Mouse (Mus musculus) forebrain, postnatal 0 days (tissue): ENCODE data around the gene Adamtsl4. TPM values are rescaled to one million over a fixed set of nuclear protein-coding genes. Genes with fewer than 3 reads are reported as not detected.

Experiments
- ATAC-seq: fragments of 200-750 bp; cut with Nextera tagmentation; 2 replicates; pipeline ENCODE4 v1.8.0; 2017; ENCODE audit warnings: mild to moderate bottlenecking, moderate library complexity
- DNase-seq: peaks from one replicate; pipeline ENCODE4 v3.0.0-alpha.2; 2015
- H3K27ac ChIP-seq: fragments of 300-500 bp; sonication (generic); 2 replicates; pipeline ENCODE4 v1.5.1; 2014; ENCODE audit warnings: low read depth, mild to moderate bottlenecking, antibody characterized with exemption, low read length, moderate library complexity, mixed read lengths
- H3K27me3 ChIP-seq: fragments of 300-500 bp; sonication (generic); 2 replicates; pipeline ENCODE4 v1.6.1; 2014; ENCODE audit warnings: mild to moderate bottlenecking, low read length, mixed read lengths; ENCODE audit not compliant: insufficient read depth
- H3K36me3 ChIP-seq: fragments of 300-500 bp; sonication (generic); 2 replicates; pipeline ENCODE4 v1.6.1; 2014; ENCODE audit warnings: mild to moderate bottlenecking, moderate library complexity; ENCODE audit not compliant: insufficient read depth
- H3K4me1 ChIP-seq: fragments of 300-500 bp; sonication (generic); 2 replicates; pipeline ENCODE4 v1.6.1; 2014; ENCODE audit warnings: antibody characterized with exemption; ENCODE audit not compliant: insufficient read depth
- H3K4me2 ChIP-seq: fragments of 300-500 bp; sonication (generic); 2 replicates; pipeline ENCODE4 v1.6.1; 2014; ENCODE audit warnings: low read depth, mild to moderate bottlenecking, moderate library complexity
- H3K4me3 ChIP-seq: fragments of 300-500 bp; sonication (generic); 2 replicates; pipeline ENCODE4 v1.5.1; 2014; ENCODE audit warnings: low read depth, low read length, mixed read lengths
- H3K9ac ChIP-seq: fragments of 300-500 bp; sonication (generic); 2 replicates; pipeline ENCODE4 v1.6.1; 2014; ENCODE audit warnings: mild to moderate bottlenecking
- H3K9me3 ChIP-seq: fragments of 300-500 bp; sonication (generic); 2 replicates; pipeline ENCODE4 v1.6.1; 2016; ENCODE audit warnings: low read length
- CTCF ChIP-seq: sonication (generic); IDR thresholded peaks from 2 replicates; pipeline ENCODE4 v1.5.1; 2016; ENCODE audit warnings: antibody characterized with exemption, control low read depth, low read depth
- WGBS: fragments of 180-500 bp; shearing (Covaris S2); extraction: QIAGEN DNeasy Blood & Tissue Kit; methylation state at CpG from one replicate; pipeline ENCODE4 v1.1.7; 2014; 5-methylcytosine and 5-hydroxymethylcytosine counted together
- polyA plus RNA-seq: library from polyadenylated mRNA; unstranded; fragments of >200 nt; fragmentation: Nextera tagmentation; extraction: Ambion mirVana; gene quantifications from 2 replicates; pipeline ENCODE4 v1.2.1, GENCODE M21; 2015
- total RNA-seq: library from RNA; depleted of rRNA; stranded (reverse); fragments of >200 nt; gene quantifications from 2 replicates; pipeline ENCODE4 v1.2.3, GENCODE M21; 2014

Gene Adamtsl4
- total and polyA plus RNA-seq, 2 experiments from 2014 or later, result 0.81 to 2.0 TPM

DNA sequence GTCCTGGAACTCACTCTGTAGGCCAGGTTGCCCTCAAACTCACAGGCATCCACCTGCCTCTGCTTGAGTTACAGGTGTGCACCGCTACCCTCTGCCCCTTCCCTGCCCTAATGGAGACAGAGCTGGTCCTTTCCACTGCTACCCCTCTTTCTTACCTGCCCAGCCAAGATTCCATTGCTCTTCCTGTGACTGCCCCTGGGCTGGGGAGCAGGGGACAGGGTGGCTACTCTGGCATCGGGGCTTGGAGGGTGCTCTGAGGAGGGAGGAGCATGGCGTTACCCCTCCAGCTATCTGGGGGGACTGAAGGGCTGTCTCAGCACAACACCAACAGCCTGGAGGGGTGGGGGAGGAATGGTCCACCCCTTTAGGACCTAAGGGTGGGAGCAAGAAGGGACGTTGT, 2.4 kb downstream of the Adamtsl4 start:
- ATAC-seq, result no peak
- Histone ChIP-seq H3K9ac (no peak overlapping the region), H3K36me3 (no peaks in the 10 kb centered on the region), H3K27me3 (no peaks in the 10 kb centered on the region), H3K4me3 (no peak overlapping the region), H3K27ac (no peak overlapping the region), H3K9me3 (no peaks in the 10 kb centered on the region), H3K4me2 (no peak overlapping the region), H3K4me1 (peaks cover 10% of the 10 kb centered on the region; the same call in 1 of the 2 replicates)
- no peak for DNase-seq
- WGBS, result 81% methylated on average over 4 of the region's 4 CpGs
- no peak for TF ChIP-seq CTCF

DNA sequence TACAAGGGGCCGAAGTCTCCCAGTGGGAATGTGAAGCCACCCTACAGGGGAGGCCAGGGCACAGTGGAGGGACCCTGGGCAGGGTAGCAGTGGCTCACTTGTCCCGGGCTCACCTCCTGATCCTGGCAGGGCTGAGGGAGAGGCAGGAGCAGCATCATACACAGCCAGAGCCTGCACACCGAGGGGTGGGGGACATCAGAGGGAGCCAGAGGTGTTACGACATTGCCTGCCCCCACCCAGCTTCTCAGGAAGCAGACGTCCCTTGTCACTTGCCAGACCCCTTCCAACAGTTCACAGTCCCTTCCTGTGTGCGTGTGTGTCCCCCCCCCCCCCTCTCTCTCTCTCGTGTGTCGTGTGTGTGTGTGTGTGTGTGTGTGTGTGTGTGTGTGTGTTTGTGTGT, 2.9 kb downstream of the Adamtsl4 start:
- no peak overlapping the region for H3K4me2 ChIP-seq
- no peaks in the 10 kb centered on the region for H3K36me3 ChIP-seq
- ATAC-seq (no peak), DNase-seq (no peak)
- H3K9ac ChIP-seq, result no peak overlapping the region
- no peak overlapping the region for H3K4me3 ChIP-seq
- TF ChIP-seq CTCF, result no peak
- no peak overlapping the region for H3K27ac ChIP-seq
- 68% methylated on average over 5 of the region's 8 CpGs for WGBS
- no peaks in the 10 kb centered on the region for H3K9me3 ChIP-seq
- H3K4me1 ChIP-seq, result peaks cover 10% of the 10 kb centered on the region; the same call in 1 of the 2 replicates
- H3K27me3 ChIP-seq, result no peaks in the 10 kb centered on the region

DNA sequence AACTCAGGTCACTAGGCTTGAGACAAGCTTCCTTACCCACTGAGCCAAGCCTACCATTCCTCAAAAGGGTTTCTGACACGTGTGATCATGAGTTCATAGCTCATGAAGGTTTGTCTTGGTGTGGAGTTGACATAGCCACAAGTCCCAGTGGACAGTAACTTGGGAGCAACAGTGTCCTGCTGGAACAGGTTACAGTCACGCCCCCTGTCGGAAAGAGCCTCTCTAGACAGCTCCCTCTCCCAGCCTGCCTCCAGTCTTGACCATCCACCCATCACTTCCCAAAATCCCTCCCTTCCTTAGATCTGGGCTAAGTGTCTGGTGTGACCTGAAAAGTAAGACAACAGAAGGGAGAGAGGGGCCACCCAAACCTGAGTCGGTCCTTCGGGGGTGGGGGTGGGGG, 4.8 kb downstream of the Adamtsl4 start:
- no peak overlapping the region for H3K9ac ChIP-seq
- WGBS, result 60% methylated on average over 4 of the region's 5 CpGs
- no peak for TF ChIP-seq CTCF
- ATAC-seq (no peak), DNase-seq (no peak)
- H3K36me3 ChIP-seq, result no peaks in the 10 kb centered on the region
- H3K4me2 ChIP-seq, result no peak overlapping the region
- no peak overlapping the region for H3K4me3 ChIP-seq
- H3K27ac ChIP-seq, result no peak overlapping the region
- H3K9me3 ChIP-seq, result no peaks in the 10 kb centered on the region
- no peaks in the 10 kb centered on the region for H3K27me3 ChIP-seq
- peaks cover 7% of the 10 kb centered on the region; the same call in 1 of the 2 replicates for H3K4me1 ChIP-seq

DNA sequence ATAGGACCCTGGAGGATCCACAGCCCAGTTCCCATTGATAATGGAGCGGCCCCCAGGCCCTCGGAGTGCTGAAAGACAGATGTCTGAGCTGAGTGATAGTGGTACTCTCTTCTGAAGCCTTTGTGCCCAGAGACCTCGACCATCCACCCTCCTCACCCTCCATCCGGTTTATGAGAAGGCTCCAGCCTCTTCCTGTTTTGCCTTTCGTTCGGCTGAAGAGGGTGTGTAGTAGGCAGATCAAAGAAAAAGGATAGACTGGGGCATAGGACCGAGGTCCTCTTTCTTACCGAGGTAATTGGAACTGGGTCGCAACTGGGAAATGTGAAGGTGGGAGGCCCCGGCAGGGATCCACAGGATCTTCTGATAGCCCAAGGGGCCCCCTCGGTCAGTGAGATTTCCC, 6.4 kb downstream of the Adamtsl4 start:
- no peaks in the 10 kb centered on the region for H3K4me1 ChIP-seq
- no peak overlapping the region for H3K4me2 ChIP-seq
- no peaks in the 10 kb centered on the region for H3K9me3 ChIP-seq
- WGBS, result 62% methylated on average over 11 of the region's 11 CpGs
- H3K36me3 ChIP-seq, result no peaks in the 10 kb centered on the region; the same call in 1 of the 2 replicates
- no peak for ATAC-seq
- DNase-seq, result no peak
- H3K4me3 ChIP-seq, result no peak overlapping the region
- no peak for TF ChIP-seq CTCF
- no peak overlapping the region for H3K9ac ChIP-seq
- no peaks in the 10 kb centered on the region for H3K27me3 ChIP-seq
- no peak overlapping the region for H3K27ac ChIP-seq

DNA sequence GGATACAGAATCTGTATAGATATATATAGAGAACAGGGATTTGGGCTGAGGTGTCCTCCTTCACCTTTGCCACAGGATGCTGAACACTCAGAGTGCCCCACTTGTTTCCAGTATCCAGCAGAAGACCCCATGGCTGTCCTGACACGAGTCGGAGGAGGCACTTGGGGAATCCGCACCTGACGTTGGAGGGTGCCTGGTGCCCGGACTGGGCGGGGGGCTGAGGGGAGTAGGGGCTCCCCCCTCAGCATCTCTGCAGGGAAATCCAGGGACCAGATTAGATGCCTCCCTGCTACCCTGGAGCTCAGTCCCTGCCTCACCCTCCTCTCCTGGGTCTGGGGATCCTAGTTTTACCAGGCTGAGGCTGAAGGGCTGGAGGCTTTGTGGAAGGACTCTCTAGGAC, 7.0 kb downstream of the Adamtsl4 start:
- Histone ChIP-seq H3K4me2 (no peak overlapping the region), H3K4me3 (no peak overlapping the region), H3K9ac (no peak overlapping the region), H3K27me3 (no peaks in the 10 kb centered on the region), H3K27ac (no peak overlapping the region), H3K4me1 (no peaks in the 10 kb centered on the region), H3K36me3 (no peaks in the 10 kb centered on the region; the same call in 1 of the 2 replicates), H3K9me3 (no peaks in the 10 kb centered on the region)
- no peak for TF ChIP-seq CTCF
- WGBS, result 87% methylated on average over 6 of the region's 6 CpGs
- no peak for DNase-seq
- ATAC-seq, result no peak

DNA sequence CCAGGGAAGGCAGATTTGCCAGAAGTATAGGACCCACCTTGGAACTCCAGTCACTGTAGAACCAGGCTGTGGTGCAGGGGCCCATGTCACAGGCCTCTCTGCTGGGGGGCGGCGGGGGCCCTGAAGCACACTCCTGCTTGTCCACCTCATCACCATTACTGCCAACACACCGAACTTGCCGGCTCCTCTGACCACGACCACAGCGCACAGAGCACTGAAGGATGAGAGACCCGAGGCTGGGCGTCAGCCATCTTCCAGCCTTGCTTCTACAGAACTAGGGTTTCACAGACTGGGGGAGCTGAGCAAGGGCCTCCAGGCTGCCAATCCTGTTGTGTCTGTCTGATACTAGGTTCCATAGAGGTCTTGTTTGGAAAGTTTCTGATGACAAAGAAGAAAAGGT, 8.2 kb downstream of the Adamtsl4 start:
- no peaks in the 10 kb centered on the region for H3K4me1 ChIP-seq
- no peak for ATAC-seq

DNA sequence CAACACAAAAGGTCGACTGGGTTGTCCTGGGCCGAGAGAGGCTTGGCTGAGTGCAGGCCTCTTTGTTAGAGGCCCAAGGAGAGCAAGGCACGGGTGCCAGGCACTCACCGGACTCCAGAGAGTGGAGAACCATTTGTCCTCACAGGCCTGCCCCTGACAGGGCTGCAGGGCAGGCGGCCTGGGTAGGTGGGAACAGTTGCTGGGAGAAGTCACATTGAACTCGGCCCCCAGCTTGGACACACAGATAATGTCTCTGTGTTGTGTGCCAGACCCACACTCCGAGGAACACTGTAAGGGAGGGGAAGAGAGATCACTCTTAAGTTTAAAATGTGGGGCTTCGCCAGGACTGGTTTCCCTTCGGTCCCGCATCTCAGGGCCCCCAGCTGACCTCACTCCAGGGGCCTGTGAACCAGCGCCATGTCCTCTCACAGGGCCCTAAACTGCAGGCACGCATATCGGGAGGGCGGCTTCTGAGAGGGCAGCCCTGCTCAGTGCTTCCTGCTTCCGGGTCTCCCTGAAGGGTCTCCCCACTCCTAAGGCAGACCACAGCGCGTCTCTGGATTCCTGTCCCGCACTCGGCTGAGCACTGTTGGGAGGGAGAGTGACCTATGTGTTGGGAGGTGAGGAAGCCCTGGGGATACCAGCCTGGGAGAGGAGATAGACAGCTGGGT, 10.2 kb downstream of the Adamtsl4 start:
- Histone ChIP-seq H3K4me1 (no peaks in the 10 kb centered on the region), H3K4me2 (no peak overlapping the region), H3K9me3 (no peaks in the 10 kb centered on the region), H3K4me3 (no peak overlapping the region), H3K27me3 (no peaks in the 10 kb centered on the region), H3K36me3 (peaks cover 8% of the 10 kb centered on the region; the same call in 1 of the 2 replicates), H3K27ac (no peak overlapping the region), H3K9ac (no peak overlapping the region)
- WGBS, result 86% methylated on average over 19 of the region's 19 CpGs
- ATAC-seq, result no peak
- TF ChIP-seq CTCF, result no peak
- no peak for DNase-seq

More for the DNA sequence above, 8.2 kb downstream of the Adamtsl4 start:
- no peak overlapping the region for H3K9ac ChIP-seq
- no peaks in the 10 kb centered on the region for H3K9me3 ChIP-seq
- 95% methylated on average over 8 of the region's 8 CpGs for WGBS
- H3K4me3 ChIP-seq, result no peak overlapping the region
- H3K4me2 ChIP-seq, result no peak overlapping the region
- H3K36me3 ChIP-seq, result no peaks in the 10 kb centered on the region; the same call in 1 of the 2 replicates
- TF ChIP-seq CTCF, result no peak
- no peak for DNase-seq
- no peak overlapping the region for H3K27ac ChIP-seq
- H3K27me3 ChIP-seq, result no peaks in the 10 kb centered on the region
